Mouse (Mus musculus): ENCODE measurements around the gene Scin. TPM values are rescaled to one million over a fixed set of nuclear protein-coding genes. Genes with fewer than 3 reads are reported as not detected.

Scin gene
- polyA plus RNA-seq, 1 experiment from 2014 or later, result not detected

DNA sequence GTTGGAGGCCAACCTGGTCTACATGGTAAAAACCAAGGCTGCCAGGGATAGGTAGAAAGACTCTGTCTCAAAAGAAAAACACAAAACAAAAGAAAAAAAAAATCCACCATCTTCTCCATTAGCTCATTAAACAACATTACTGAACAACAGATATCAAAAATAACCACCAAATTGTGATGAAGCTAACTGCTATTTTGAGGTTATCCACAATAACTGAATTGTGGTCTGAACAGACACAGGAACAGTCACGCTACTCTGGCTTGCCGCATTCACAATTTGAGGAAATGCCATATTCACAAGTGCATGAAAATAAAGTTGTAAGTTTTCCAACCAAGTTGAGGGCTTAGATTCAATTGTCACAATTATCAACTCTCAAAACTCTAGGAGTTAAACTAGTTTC lies 31.7 kb downstream of the Scin start:
- H3K27me3 ChIP-seq (ENCODE audit: poor library complexity, severe bottlenecking), result no peaks in the 10 kb centered on the region
- no peaks in the 10 kb centered on the region for H3K36me3 ChIP-seq (replicated peaks)
- H3K4me1 ChIP-seq, result no peaks in the 10 kb centered on the region
- H3K9me3 ChIP-seq, result no peaks in the 10 kb centered on the region
- DNase-seq (ENCODE audit: extremely low spot score, low spot score), result no peak
- H3K27ac ChIP-seq, result no peak overlapping the region
- H3K4me3 ChIP-seq, result no peak overlapping the region
- WGBS, result 92% methylated on average over 2 of the region's 2 CpGs

DNA sequence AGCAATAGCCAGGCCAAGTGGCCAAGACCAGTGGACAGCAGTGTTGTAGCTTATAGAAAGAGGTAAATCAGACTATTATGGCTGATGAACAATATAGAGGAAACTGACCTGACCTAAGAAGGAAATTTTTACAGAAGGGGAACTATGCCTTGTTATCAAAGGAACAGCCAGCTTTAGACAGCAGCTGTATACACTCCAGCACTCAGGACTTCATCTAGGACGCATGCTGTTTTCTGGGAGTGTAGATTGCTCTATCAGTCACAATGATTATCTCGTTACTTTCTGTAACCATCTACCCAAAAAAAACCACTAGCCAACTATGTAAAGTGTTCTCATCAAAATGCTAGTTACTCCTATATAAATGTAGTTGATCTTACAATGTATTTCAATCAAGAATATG lies 34.6 kb downstream of the Scin start:
- no peak for DNase-seq (ENCODE audit: extremely low spot score, low spot score)
- WGBS, result 88% methylated on average over 2 of the region's 2 CpGs
- Histone ChIP-seq H3K36me3 (replicated peaks) (no peaks in the 10 kb centered on the region), H3K9me3 (no peaks in the 10 kb centered on the region), H3K4me1 (no peaks in the 10 kb centered on the region), H3K4me3 (no peak overlapping the region), H3K27me3 (ENCODE audit: poor library complexity, severe bottlenecking) (no peaks in the 10 kb centered on the region), H3K27ac (no peak overlapping the region)

DNA sequence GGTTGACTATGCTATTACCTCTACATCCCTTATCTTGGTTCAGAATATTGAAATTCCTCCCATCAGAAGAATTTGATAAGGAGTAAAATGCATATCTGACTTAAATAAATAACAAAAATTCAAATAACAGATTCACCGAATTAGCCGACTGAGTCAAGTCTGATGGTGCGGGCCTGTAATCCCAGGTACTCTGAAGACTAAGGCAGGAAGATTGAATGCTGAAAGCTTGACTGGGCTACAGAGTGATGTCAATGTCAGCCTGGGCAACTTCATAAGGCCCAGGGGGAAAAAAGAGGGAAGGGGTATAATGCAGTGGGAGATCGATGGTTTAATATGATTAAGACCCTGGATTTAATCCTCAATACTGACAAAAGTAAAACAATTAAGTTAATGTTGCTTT lies 36.6 kb downstream of the Scin start:
- Histone ChIP-seq H3K4me1 (no peaks in the 10 kb centered on the region), H3K36me3 (replicated peaks) (no peaks in the 10 kb centered on the region), H3K9me3 (no peaks in the 10 kb centered on the region), H3K27ac (no peak overlapping the region), H3K4me3 (no peak overlapping the region), H3K27me3 (ENCODE audit: poor library complexity, severe bottlenecking) (no peaks in the 10 kb centered on the region)
- WGBS, result 94% methylated on average over 4 of the region's 4 CpGs
- DNase-seq (ENCODE audit: extremely low spot score, low spot score), result no peak

DNA sequence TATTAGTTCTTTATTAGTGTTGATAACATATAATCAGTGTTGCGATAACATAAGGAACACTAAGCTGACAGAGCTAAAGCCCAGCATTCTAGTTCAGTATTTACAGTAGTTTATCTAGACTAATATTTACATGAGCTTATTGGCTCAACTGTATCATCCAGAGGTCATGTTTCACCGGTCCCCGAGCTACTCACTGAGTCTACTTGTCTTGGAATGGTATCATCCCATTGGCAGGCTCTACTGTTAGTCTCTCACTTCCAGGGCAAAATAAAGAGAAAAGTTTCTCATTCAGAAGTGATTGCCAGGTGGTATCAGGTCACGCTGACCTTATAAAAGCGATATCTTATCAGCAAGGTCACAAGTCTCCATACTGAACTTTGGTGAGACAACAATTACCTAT lies 37.0 kb downstream of the Scin start:
- 95% methylated on average over 5 of the region's 5 CpGs for WGBS
- no peaks in the 10 kb centered on the region for H3K4me1 ChIP-seq
- no peaks in the 10 kb centered on the region for H3K36me3 ChIP-seq (replicated peaks)
- H3K27ac ChIP-seq, result no peak overlapping the region
- H3K27me3 ChIP-seq (ENCODE audit: poor library complexity, severe bottlenecking), result no peaks in the 10 kb centered on the region
- H3K4me3 ChIP-seq, result no peak overlapping the region
- no peak for DNase-seq (ENCODE audit: extremely low spot score, low spot score)
- H3K9me3 ChIP-seq, result no peaks in the 10 kb centered on the region

- Histone ChIP-seq H3K4me1 (no peaks in the 10 kb centered on the region), H3K27ac (no peak overlapping the region), H3K4me3 (no peak overlapping the region), H3K27me3 (ENCODE audit: poor library complexity, severe bottlenecking) (no peaks in the 10 kb centered on the region), H3K36me3 (replicated peaks) (no peaks in the 10 kb centered on the region), H3K9me3 (no peaks in the 10 kb centered on the region)
- 94% methylated on average over 3 of the region's 3 CpGs for WGBS
- no peak for DNase-seq (ENCODE audit: extremely low spot score, low spot score)
Observed at GRCm38 (mm10) chr12:40096453-40096852, 37.6 kb downstream of the Scin start.

GRCm38 (mm10) chr12:40090017-40090416 lies 44.0 kb downstream of the Scin start:
- DNase-seq (ENCODE audit: extremely low spot score, low spot score), result no peak
- WGBS, result 90% methylated on average over 3 of the region's 3 CpGs

GRCm38 (mm10) chr12:40085731-40086322 lies 48.2 kb downstream of the Scin start:
- no peak overlapping the region for H3K4me3 ChIP-seq
- H3K9me3 ChIP-seq, result no peaks in the 10 kb centered on the region
- WGBS, result 87% methylated on average over 5 of the region's 5 CpGs
- H3K27me3 ChIP-seq (ENCODE audit: poor library complexity, severe bottlenecking), result no peaks in the 10 kb centered on the region
- H3K36me3 ChIP-seq (replicated peaks), result no peaks in the 10 kb centered on the region
- no peak for DNase-seq (ENCODE audit: extremely low spot score, low spot score)
- H3K4me1 ChIP-seq, result no peaks in the 10 kb centered on the region
- no peak overlapping the region for H3K27ac ChIP-seq

More at GRCm38 (mm10) chr12:40090017-40090416, 44.0 kb downstream of the Scin start:
- Histone ChIP-seq H3K27me3 (ENCODE audit: poor library complexity, severe bottlenecking) (no peaks in the 10 kb centered on the region), H3K4me3 (no peak overlapping the region), H3K27ac (no peak overlapping the region), H3K4me1 (no peaks in the 10 kb centered on the region), H3K9me3 (no peaks in the 10 kb centered on the region), H3K36me3 (replicated peaks) (no peaks in the 10 kb centered on the region)

DNA sequence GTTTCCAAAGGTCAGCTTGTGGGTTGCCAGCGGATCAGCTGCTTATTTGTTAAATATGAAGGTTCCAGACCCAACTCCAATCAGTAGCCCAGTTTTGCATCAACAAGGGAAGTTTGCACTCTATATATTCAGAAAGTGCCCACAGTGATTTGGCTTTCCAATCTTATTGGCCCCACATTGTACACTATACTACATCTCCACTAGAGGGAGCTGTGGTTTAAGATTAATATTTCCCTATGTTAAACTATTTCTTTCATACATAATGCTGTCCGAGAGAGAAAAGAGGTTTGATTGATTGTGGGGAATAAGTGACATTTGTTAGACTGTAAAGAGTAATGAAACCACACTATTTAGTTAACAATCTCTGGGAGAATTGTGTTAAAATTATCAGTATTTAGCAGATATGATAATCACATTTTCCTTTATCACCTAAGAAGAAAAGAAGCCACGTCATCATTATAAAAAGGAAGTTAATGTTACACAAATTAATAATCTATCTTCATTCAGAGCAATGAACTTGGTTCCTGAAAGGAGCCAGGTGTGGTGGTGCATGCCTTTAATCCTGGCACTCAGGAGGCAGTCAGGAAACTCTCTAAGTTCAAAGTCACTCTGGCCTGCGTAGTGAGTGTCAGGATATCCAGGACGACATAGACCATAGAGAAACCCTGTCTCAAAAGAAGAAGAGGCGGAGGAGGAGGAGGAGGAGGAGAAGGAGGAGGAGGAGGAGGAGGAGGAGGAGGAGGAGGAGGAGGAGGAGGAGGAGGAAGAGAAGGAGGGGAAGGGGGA lies 51.4 kb downstream of the Scin start:
- H3K4me1 ChIP-seq, result no peaks in the 10 kb centered on the region
- H3K27ac ChIP-seq, result no peak overlapping the region
- H3K36me3 ChIP-seq (replicated peaks), result no peaks in the 10 kb centered on the region
- no peak for DNase-seq (ENCODE audit: extremely low spot score, low spot score)
- no peak overlapping the region for H3K4me3 ChIP-seq
- H3K9me3 ChIP-seq, result no peaks in the 10 kb centered on the region
- H3K27me3 ChIP-seq (ENCODE audit: poor library complexity, severe bottlenecking), result no peaks in the 10 kb centered on the region
- WGBS, result 55% methylated on average over 5 of the region's 6 CpGs

- H3K4me1 ChIP-seq, result no peaks in the 10 kb centered on the region
- no peaks in the 10 kb centered on the region for H3K36me3 ChIP-seq (replicated peaks)
- no peaks in the 10 kb centered on the region for H3K27me3 ChIP-seq (ENCODE audit: poor library complexity, severe bottlenecking)
- 80% methylated on average over 5 of the region's 5 CpGs for WGBS
- no peaks in the 10 kb centered on the region for H3K9me3 ChIP-seq
- no peak for DNase-seq (ENCODE audit: extremely low spot score, low spot score)
- no peak overlapping the region for H3K27ac ChIP-seq
- no peak overlapping the region for H3K4me3 ChIP-seq
Observed at GRCm38 (mm10) chr12:40082048-40082447, 52.0 kb downstream of the Scin start.

GRCm38 (mm10) chr12:40073660-40074059 lies 60.4 kb downstream of the Scin start:
- WGBS, result 80% methylated on average over 5 of the region's 5 CpGs
- Histone ChIP-seq H3K27me3 (ENCODE audit: poor library complexity, severe bottlenecking) (no peaks in the 10 kb centered on the region), H3K36me3 (replicated peaks) (no peaks in the 10 kb centered on the region), H3K4me3 (no peak overlapping the region), H3K9me3 (no peaks in the 10 kb centered on the region), H3K27ac (no peak overlapping the region), H3K4me1 (no peaks in the 10 kb centered on the region)
- no peak for DNase-seq (ENCODE audit: extremely low spot score, low spot score)

DNA sequence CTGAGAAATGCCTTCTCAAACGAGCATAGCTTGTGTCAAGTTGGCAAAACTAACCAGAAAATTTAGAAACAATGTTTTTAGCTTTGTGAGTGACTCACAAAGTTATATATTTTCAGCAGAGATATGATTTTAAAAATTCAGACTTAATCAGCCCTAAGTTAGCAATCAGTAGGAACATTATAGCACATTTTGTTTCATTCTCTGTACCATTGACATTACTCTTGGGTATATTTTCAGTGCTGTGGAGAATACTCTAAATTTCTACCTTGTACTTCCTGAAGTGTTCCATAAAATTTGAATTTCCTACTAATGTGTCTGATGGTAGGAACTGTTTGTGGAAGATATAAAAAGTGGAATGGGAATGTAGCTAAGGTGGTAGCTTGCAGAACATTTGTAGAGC lies 87.0 kb downstream of the Scin start:
- no peaks in the 10 kb centered on the region for H3K27me3 ChIP-seq (ENCODE audit: poor library complexity, severe bottlenecking)
- H3K4me3 ChIP-seq, result no peak overlapping the region
- no peak overlapping the region for H3K27ac ChIP-seq
- no peaks in the 10 kb centered on the region for H3K4me1 ChIP-seq
- no peaks in the 10 kb centered on the region for H3K36me3 ChIP-seq (replicated peaks)
- no peak for DNase-seq (ENCODE audit: extremely low spot score, low spot score)
- H3K9me3 ChIP-seq, result no peaks in the 10 kb centered on the region; the same call in 1 of the 2 replicates
- WGBS, result 76% methylated on average over 1 of the region's 1 CpGs

- H3K4me1 ChIP-seq, result no peaks in the 10 kb centered on the region
- H3K4me3 ChIP-seq, result no peak overlapping the region
- 84% methylated on average over 8 of the region's 8 CpGs for WGBS
- no peaks in the 10 kb centered on the region; the same call in 1 of the 2 replicates for H3K9me3 ChIP-seq
- peaks cover 8% of the 10 kb centered on the region for H3K27me3 ChIP-seq (ENCODE audit: poor library complexity, severe bottlenecking)
- DNase-seq (ENCODE audit: extremely low spot score, low spot score), result no peak
- H3K36me3 ChIP-seq (replicated peaks), result no peaks in the 10 kb centered on the region
- no peak overlapping the region for H3K27ac ChIP-seq
Observed at GRCm38 (mm10) chr12:40043816-40044585, 90.0 kb downstream of the Scin start.

GRCm38 (mm10) chr12:40040067-40040466 lies 94.0 kb downstream of the Scin start:
- no peak overlapping the region for H3K4me3 ChIP-seq
- H3K27ac ChIP-seq, result no peak overlapping the region
- no peaks in the 10 kb centered on the region for H3K36me3 ChIP-seq (replicated peaks)
- no peaks in the 10 kb centered on the region; the same call in 1 of the 2 replicates for H3K9me3 ChIP-seq
- peaks cover 20% of the 10 kb centered on the region for H3K27me3 ChIP-seq (ENCODE audit: poor library complexity, severe bottlenecking)
- H3K4me1 ChIP-seq, result peaks cover 12% of the 10 kb centered on the region
- DNase-seq (ENCODE audit: extremely low spot score, low spot score), result no peak
